Mouse (Mus musculus) kidney, embryonic 16.5 days (tissue): ENCODE measurements around the gene Gm13290. TPM values are rescaled to one million over a fixed set of nuclear protein-coding genes. Genes with fewer than 3 reads are reported as not detected.
"Not testable (repeated sequence)": the region's sequence is repeated elsewhere in the genome, so short reads cannot be mapped to it uniquely, and the experiment has no call there.

Experiments used
- ATAC-seq: fragments of 200-750 bp; cut with Nextera tagmentation; 2 replicates; pipeline ENCODE4 v1.8.0; 2017; ENCODE audit warnings: moderate TSS enrichment; ENCODE audit not compliant: low FRiP score, low TSS enrichment
- H3K27ac ChIP-seq: fragments of 300-500 bp; sonication (generic); 2 replicates; pipeline ENCODE4 v1.5.1; 2014; ENCODE audit warnings: low read length
- H3K27me3 ChIP-seq: fragments of 300-500 bp; sonication (generic); 2 replicates; pipeline ENCODE4 v1.6.1; 2014; ENCODE audit warnings: low read length, control low read depth, mixed read lengths; ENCODE audit not compliant: insufficient read depth
- H3K36me3 ChIP-seq: fragments of 300-500 bp; sonication (generic); 2 replicates; pipeline ENCODE4 v1.6.1; 2014; ENCODE audit warnings: low read length, control low read depth, mixed read lengths; ENCODE audit not compliant: insufficient read depth
- H3K4me1 ChIP-seq: fragments of 300-500 bp; sonication (generic); 2 replicates; pipeline ENCODE4 v1.6.1; 2014; ENCODE audit warnings: low read length, control low read depth, mixed read lengths; ENCODE audit not compliant: insufficient read depth
- H3K4me2 ChIP-seq: fragments of 300-500 bp; sonication (generic); replicated peaks from 2 replicates; pipeline ENCODE4 v1.6.1; 2014; ENCODE audit warnings: low read depth, low read length
- H3K4me3 ChIP-seq: fragments of 300-500 bp; sonication (generic); 2 replicates; pipeline ENCODE4 v1.5.1; 2014; ENCODE audit warnings: mild to moderate bottlenecking, low read length
- H3K9ac ChIP-seq: fragments of 300-500 bp; sonication (generic); replicated peaks from 2 replicates; pipeline ENCODE4 v1.6.1; 2014; ENCODE audit warnings: low read length
- H3K9me3 ChIP-seq: fragments of 300-500 bp; sonication (generic); 2 replicates; pipeline ENCODE4 v1.6.1; 2016; ENCODE audit warnings: low read length, control low read depth
- WGBS: fragments of 180-500 bp; shearing (Covaris S2); extraction: QIAGEN DNeasy Blood & Tissue Kit; methylation state at CpG from one replicate; pipeline ENCODE4 v1.1.7; 2014; 5-methylcytosine and 5-hydroxymethylcytosine counted together
- polyA plus RNA-seq: library from polyadenylated mRNA; unstranded; fragments of >200 nt; fragmentation: Nextera tagmentation; extraction: Ambion mirVana; gene quantifications from 2 replicates; pipeline ENCODE4 v1.2.1, GENCODE M21; 2015

Gene Gm13290
- polyA plus RNA-seq, 1 experiment from 2014 or later: not detected

DNA sequence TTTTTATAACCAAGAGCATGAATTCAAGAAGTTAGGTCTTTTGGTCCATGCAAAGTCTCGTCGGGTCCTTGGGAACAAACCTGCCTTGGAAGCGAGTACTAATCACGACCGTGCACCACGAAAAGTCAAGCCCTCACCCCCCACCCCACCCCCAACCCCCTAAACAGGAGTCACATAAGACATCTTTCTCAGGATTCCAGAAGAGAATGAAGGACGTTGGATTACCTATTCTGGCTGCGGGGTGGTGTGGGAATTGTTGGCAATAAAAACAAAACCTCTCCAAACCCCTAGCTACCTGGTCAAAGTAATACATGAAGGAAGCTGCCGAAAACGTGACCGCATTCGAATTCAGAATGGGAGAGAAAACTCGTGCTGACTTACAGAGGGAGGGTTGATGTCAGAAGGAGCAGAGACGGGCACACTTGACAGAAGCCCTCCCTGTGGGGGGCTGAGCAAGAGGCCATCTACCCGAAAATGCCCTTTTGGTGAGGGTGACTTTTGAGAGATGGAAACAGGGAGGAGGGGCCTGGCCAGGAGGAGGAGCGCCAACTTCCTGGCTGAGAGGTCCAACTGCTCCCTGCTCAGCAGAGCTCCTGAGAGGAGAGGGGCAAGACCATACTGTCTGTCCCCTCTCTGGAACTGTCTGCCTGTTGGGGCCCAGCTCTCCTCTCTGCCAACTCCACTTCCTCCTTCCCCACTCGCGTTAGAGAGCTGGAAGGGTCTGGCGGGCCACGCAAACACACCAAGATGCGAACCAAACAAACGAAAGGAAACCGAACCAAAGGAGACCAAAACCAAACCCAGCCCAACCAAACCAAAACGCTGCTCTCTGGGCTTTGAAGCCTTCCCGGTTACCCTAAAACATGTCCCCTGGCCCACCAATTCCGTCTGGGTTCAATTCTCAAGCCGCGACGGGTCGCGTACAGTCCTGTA lies 16.8 kb upstream of the Gm13290 start:
- not testable (repeated sequence) for ATAC-seq, H3K27me3 ChIP-seq, H3K9me3 ChIP-seq, H3K4me1 ChIP-seq, H3K36me3 ChIP-seq
- Histone ChIP-seq H3K4me3 (peak overlapping the region; percentile 57), H3K4me2 (peak overlapping the region; percentile 77), H3K9ac (peak overlapping the region; percentile 76), H3K27ac (peak overlapping the region; percentile 97)
- 9% methylated on average over 27 of the region's 31 CpGs for WGBS

DNA sequence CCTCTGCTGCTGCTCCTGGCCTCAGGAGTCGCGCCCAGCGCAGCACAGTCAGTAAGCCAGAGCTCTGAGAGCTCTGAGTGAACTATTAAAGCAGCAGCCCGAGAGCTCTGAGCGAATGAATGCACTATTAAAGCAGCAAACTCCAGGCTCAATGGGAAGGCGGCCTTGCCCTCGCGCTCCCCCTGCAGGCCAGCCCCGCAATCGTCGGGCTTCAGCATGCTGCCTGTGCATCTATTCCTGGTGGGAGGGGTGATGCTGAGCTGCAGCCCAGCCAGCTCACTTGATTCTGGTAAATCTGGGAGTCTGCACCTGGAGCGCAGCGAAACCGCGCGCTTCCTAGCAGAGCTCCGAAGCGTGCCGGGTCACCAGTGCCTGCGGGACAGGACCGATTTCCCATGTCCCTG lies 16.0 kb upstream of the Gm13290 start:
- not testable (repeated sequence) for H3K27me3 ChIP-seq, H3K36me3 ChIP-seq, H3K9me3 ChIP-seq, H3K4me1 ChIP-seq
- H3K9ac ChIP-seq: peak overlapping the region; percentile 76
- H3K4me2 ChIP-seq: peak overlapping the region; percentile 77
- WGBS: under 1% methylated on average over 11 of the region's 21 CpGs
- peak overlapping the region; percentile 57 for H3K4me3 ChIP-seq
- H3K27ac ChIP-seq: peak overlapping the region; percentile 97
- ATAC-seq: peak; percentile 100

DNA sequence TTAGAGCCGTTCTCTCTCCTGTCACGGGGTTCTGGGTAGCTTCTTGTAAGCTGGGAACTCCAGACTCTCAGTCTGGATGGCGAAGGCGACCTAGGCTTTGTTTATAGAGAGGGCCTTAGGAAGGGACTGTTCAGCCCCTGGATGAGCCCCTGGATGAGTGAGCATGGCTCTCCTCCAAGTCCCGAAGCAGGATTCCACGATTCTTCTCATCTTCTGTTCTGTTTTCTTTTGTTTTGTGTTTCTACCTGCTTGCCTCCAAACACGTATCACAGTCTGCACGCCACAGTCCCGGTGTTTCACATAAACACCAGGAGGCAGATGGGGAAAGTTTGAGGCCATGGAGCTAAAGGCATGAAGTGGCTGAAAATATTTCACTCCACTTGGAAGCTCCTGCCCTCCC lies 14.9 kb upstream of the Gm13290 start:
- not testable (repeated sequence) for H3K9ac ChIP-seq, H3K4me2 ChIP-seq, H3K36me3 ChIP-seq, ATAC-seq, H3K27me3 ChIP-seq, H3K4me1 ChIP-seq, H3K4me3 ChIP-seq, H3K9me3 ChIP-seq, H3K27ac ChIP-seq
- WGBS: 78% methylated on average over 8 of the region's 9 CpGs

DNA sequence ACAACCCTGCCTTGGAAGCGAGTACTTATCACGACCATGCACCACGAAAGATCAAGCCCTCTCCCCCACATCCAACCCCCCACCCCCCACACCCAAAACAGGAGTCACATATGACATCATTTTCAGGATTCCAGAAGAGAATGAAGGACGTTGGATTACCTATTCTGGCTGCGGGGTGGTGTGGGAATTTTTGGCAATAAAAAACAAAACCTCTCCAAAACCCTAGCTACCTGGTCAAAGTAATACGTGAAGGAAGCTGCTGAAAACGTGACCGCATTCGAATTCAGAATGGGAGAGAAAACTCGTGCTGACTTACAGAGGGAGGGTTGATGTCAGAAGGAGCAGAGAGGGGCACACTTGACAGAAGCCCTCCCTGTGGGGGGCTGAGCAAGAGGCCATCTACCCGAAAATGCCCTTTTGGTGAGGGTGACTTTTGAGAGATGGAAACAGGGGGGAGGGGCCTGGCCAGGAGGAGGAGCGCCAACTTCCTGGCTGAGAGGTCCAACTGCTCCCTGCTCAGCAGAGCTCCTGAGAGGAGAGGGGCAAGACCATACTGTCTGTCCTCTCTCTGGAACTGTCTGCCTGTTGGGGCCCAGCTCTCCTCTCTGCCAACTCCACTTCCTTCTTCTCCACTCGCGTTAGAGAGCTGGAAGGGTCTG lies 13.9 kb upstream of the Gm13290 start, which contains the start of gene Gm13283:
Gm13283 (plus strand) TSS at position 510 of the 659 bp plus-strand sequence.
- not testable (repeated sequence) for H3K27me3 ChIP-seq, H3K36me3 ChIP-seq, H3K9ac ChIP-seq, ATAC-seq, H3K9me3 ChIP-seq, H3K27ac ChIP-seq, H3K4me1 ChIP-seq
- WGBS: 23% methylated on average over 6 of the region's 14 CpGs
- Histone ChIP-seq H3K4me2 (peak within 1 kb of the TSS; percentile 42), H3K4me3 (peak within 1 kb of the TSS; percentile 32)

DNA sequence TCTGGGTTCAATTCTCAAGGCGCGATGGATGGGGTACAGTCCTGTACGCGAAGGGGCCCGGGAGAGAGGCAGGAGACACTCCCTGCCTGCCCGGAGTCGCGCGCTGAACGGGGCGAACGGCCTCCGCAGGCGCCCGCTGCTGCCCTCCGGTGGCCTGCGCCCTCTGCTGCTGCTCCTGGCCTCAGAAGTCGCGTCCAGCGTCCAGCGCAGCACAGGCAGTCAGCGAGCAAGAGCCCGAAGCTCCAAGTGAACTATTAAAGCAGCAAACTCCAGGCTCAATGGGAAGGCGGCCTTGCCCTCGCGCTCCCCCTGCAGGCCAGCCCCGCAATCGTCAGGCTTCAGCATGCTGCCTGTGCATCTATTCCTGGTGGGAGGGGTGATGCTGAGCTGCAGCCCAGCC lies 13.2 kb upstream of the Gm13290 start:
- H3K27ac ChIP-seq: not testable (repeated sequence)
- under 1% methylated on average over 25 of the region's 28 CpGs for WGBS

DNA sequence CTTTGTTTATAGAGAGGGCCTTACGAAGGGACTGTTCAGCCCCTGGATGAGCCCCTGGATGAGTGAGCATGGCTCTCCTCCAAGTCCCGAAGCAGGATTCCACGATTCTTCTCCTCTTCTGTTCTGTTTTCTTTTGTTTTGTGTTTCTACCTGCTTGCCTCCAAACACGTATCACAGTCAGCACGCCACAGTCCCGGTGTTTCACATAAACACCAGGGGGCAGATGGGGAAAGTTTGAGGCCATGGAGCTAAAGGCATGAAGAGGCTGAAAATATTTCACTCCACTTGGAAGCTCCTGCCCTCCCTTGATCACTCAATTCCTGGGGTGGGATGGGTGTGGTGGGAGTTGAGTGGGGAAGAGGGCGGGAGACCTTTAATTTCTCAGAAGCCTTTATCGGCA lies 11.9 kb upstream of the Gm13290 start:
- not testable (repeated sequence) for H3K9ac ChIP-seq, H3K36me3 ChIP-seq, H3K4me2 ChIP-seq, H3K27me3 ChIP-seq, H3K27ac ChIP-seq, H3K4me1 ChIP-seq, H3K9me3 ChIP-seq, ATAC-seq, H3K4me3 ChIP-seq
- WGBS: 66% methylated on average over 6 of the region's 8 CpGs

More for the DNA sequence above, 13.2 kb upstream of the Gm13290 start:
- peak overlapping the region; percentile 32 for H3K4me3 ChIP-seq
- not testable (repeated sequence) for H3K27me3 ChIP-seq, ATAC-seq, H3K9ac ChIP-seq, H3K36me3 ChIP-seq, H3K9me3 ChIP-seq, H3K4me1 ChIP-seq
- H3K4me2 ChIP-seq: peak overlapping the region; percentile 42

DNA sequence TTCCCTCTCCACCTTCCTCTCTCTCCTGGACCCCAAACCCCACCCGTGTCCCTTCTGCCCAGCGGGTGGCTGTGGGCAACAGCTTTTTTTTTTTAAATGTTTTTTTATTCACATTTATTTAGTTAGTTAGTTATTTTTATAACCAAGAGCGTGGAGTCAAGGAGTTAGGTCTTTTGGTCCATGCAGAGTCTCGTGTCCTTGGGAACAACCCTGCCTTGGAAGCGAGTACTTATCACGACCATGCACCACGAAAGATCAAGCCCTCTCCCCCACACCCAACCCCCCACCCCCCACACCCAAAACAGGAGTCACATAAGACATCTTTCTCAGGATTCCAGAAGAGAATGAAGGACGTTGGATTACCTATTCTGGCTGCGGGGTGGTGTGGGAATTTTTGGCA lies 11.3 kb upstream of the Gm13290 start:
- H3K4me2 ChIP-seq, H3K9me3 ChIP-seq: not testable (repeated sequence)
- 67% methylated on average over 7 of the region's 9 CpGs for WGBS

DNA sequence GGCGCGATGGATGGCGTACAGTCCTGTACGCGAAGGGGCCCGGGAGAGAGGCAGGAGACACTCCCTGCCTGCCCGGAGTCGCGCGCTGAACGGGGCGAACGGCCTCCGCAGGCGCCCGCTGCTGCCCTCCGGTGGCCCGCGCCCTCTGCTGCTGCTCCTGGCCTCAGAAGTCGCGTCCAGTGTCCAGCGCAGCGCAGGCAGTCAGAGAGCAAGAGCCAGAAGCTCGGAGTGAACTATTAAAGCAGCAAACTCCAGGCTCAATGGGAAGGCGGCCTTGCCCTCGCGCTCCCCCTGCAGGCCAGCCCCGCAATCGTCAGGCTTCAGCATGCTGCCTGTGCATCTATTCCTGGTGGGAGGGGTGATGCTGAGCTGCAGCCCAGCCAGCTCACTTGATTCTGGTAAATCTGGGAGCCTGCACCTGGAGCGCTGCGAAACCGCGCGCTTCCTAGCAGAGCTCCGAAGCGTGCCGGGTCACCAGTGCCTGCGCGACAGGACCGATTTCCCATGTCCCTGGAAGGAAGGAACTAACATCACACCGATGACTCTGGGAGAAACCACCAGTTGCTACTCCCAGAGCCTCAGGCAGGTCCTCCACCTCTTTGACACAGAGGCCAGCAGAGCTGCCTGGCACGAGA lies 10.1 kb upstream of the Gm13290 start:
- 2% methylated on average over 25 of the region's 42 CpGs for WGBS
- H3K4me1 ChIP-seq, H3K27ac ChIP-seq, H3K36me3 ChIP-seq, H3K9me3 ChIP-seq, ATAC-seq, H3K27me3 ChIP-seq: not testable (repeated sequence)
- peak overlapping the region; percentile 27 for H3K4me3 ChIP-seq
- H3K9ac ChIP-seq: 0 out of 2 replicates have a peak overlapping the region, but pooled peaks have one; percentile 41
- peak overlapping the region; percentile 39 for H3K4me2 ChIP-seq

More for the DNA sequence above, 11.3 kb upstream of the Gm13290 start:
- not testable (repeated sequence) for H3K27me3 ChIP-seq, H3K4me3 ChIP-seq, H3K4me1 ChIP-seq, H3K27ac ChIP-seq, H3K9ac ChIP-seq, ATAC-seq, H3K36me3 ChIP-seq

DNA sequence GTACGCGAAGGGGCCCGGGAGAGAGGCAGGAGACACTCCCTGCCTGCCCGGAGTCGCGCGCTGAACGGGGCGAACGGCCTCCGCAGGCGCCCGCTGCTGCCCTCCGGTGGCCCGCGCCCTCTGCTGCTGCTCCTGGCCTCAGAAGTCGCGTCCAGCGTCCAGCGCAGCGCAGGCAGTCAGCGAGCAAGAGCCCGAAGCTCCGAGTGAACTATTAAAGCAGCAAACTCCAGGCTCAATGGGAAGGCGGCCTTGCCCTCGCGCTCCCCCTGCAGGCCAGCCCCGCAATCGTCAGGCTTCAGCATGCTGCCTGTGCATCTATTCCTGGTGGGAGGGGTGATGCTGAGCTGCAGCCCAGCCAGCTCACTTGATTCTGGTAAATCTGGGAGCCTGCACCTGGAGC lies 3.0 kb downstream of the Gm13290 start, which contains the start of gene Gm13289:
Gm13289 (plus strand) TSS at position 301 of the 400 bp plus-strand sequence.
- not testable (repeated sequence) for H3K4me1 ChIP-seq, H3K9me3 ChIP-seq, H3K4me3 ChIP-seq, H3K27ac ChIP-seq, H3K36me3 ChIP-seq, H3K9ac ChIP-seq, H3K4me2 ChIP-seq, ATAC-seq, H3K27me3 ChIP-seq
- WGBS: no CpG with 5 or more reads among the region's 29 CpGs
